Comparison of ENCODE assay signal across 8 mouse cellular contexts in genomic region chr7:132315149-132316091, GRCm38 (mm10). TPM values are rescaled to one million over a fixed set of nuclear protein-coding genes. Genes with fewer than 3 reads are reported as not detected.
A peak's percentile ranks its signal among the peaks of the same experiment; 100 is the strongest.
DNase-seq lines count a peak whose midpoint lies in the region; ATAC-seq and TF ChIP-seq lines count a peak whose summit lies in the region.

No protein-coding gene starts in this region.

- no peaks in the 10 kb centered on the region for H3K9me3 ChIP-seq in hindbrain, embryonic 16.5 days (ENCODE audit: control insufficient read depth, low read length)

- no peaks in the 10 kb centered on the region for H3K27me3 ChIP-seq in hindbrain, embryonic 16.5 days (replicated peaks; ENCODE audit: control insufficient read depth, insufficient read depth, low read length)

- H3K4me1 ChIP-seq in hindbrain, embryonic 16.5 days (ENCODE audit: control insufficient read depth, insufficient read depth, low read depth, low read length): peaks cover 22% of the 10 kb centered on the region

- no peaks in the 10 kb centered on the region for H3K36me3 ChIP-seq in hindbrain, embryonic 16.5 days (ENCODE audit: control insufficient read depth, insufficient read depth, low read length)

- H3K27ac ChIP-seq in gastrocnemius, adult 2 months: peak overlapping the region; percentile 87
- H3K27ac ChIP-seq in hindbrain, embryonic 16.5 days (ENCODE audit: low read depth, low read length): peak overlapping the region; percentile 87

- TF ChIP-seq CTCF in gastrocnemius, adult 2 months (IDR thresholded peaks at IDR 0.05): peak; percentile 62

- peak; percentile 82 for ATAC-seq in hindbrain, embryonic 16.5 days
- peak; percentile 39 for ATAC-seq in megakaryocyte, adult 5-6 weeks (ENCODE audit: poor library complexity, severe bottlenecking)

- peak overlapping the region; percentile 89 for H3K9ac ChIP-seq in hindbrain, embryonic 16.5 days (ENCODE audit: low read depth, low read length)

- intact Hi-C loops in gastrocnemius, adult 2 months (cut with DNase I): loop anchor here (1.0 kb wide), 4 partner anchors 89 to 236 kb away; no protein-coding TSS in a partner anchor

- peak; percentile 74 for DNase-seq in ZHBTc4 (ENCODE audit: low read depth, low spot score)
- peak; percentile 64 to 84 for DNase-seq in cerebellum, postnatal 4 days (ENCODE audit: low spot score in 2 of 2)
- peak; percentile 83 for DNase-seq in gastrocnemius, adult 2 months
- peak; percentile 47 to 54 for DNase-seq in left cerebral cortex, adult 8-10 months (ENCODE audit: low spot score in 2 of 2)
- DNase-seq in right cerebral cortex, adult 2 months (ENCODE audit: low spot score in 2 of 2): peak; percentile 69 to 71
- DNase-seq in urinary bladder, postnatal 25 days (ENCODE audit: low spot score): peak; percentile 61

- WGBS in hindbrain, embryonic 16.5 days: under 1% methylated on average over 51 of the region's 51 CpGs

- H3K4me3 ChIP-seq in gastrocnemius, adult 2 months: peak overlapping the region; percentile 91
- peak overlapping the region; percentile 83 for H3K4me3 ChIP-seq in hindbrain, embryonic 16.5 days (ENCODE audit: low read length)

- H3K4me2 ChIP-seq in hindbrain, embryonic 16.5 days (ENCODE audit: low read length): peak overlapping the region; percentile 94

RNA-seq across cellular contexts. Expression of gene Chst15, which starts 1.6 kb away (rescaled TPM):
- total RNA-seq in gastrocnemius, adult 2 months (2021): 1 to 10 TPM; 2.6 to 3.0 TPM
- polyA plus RNA-seq in hindbrain, embryonic 16.5 days (2015; fragmentation: Nextera tagmentation; extraction: Ambion mirVana): 18.5 and 24.4 TPM in 2 replicates
- total RNA-seq in left cerebral cortex, adult 8-10 months (2022): 10 to 100 TPM; 46.3 to 57.0 (median 52.6) TPM
- total RNA-seq in megakaryocyte, adult 5-6 weeks (2015): 14.0 and 14.6 TPM in 2 replicates
- 12.9 and 17.1 TPM in 2 replicates for total RNA-seq in megakaryocyte, adult 5-6 weeks (2017)

Comparison
In these comparisons a context has a peak if more than half of its experiments do, and no peak if none do; other contexts are left out.
1. Peak in every context shown above with its lines: DNase-seq, ATAC-seq, H3K4me3 ChIP-seq and H3K27ac ChIP-seq.